Mouse (Mus musculus): ENCODE results near the gene Ddx56.

- TF ChIP-seq CTCF (IDR thresholded peaks at IDR 0.05; ENCODE audit: insufficient read depth, low read depth, low read length) (no peak), POLR2A (IDR thresholded peaks at IDR 0.05; ENCODE audit: insufficient read depth, low read depth, low read length) (peak; percentile 83)
These were observed at the start of gene Ddx56 for GRCm38 (mm10) chr11:6267320-6268254.
